Mouse (Mus musculus): ENCODE measurements at regions not wholly inside any gene's neighbourhood (a gene's known extent, or its start where the extent isn't known, plus 50 kb on each side); places are given as distances from the start of the nearest gene placed in this dataset.

DNA sequence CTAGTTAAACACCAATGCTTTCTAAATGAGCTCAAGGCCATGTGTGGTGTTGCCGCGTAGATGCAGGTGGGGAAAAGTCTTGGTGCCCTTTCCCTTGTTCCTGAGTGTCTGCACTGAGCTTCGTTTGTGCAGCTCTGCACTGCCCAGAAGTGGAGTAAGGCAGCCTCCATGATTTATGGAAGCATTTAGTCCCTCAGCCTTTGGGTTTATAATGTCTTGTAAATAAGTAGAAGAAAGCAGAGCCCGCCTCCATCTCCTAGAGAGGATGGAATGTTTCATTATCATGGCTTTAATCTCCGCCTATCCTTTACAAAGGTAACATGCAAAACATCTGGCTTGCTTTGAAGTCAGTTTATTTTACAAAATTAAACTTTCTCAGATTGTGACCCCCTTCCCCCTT, 105.5 kb upstream of the Ednra start:
- Histone ChIP-seq H3K4me1 (ENCODE audit: control insufficient read depth in 1 of 2, insufficient read depth in 2 of 2, low read length in 2 of 2) (no peaks in the 10 kb centered on the region), H3K27me3 (ENCODE audit: control insufficient read depth in 1 of 2, insufficient read depth in 2 of 2, low read length in 2 of 2) (no peaks in the 10 kb centered on the region), H3K79me2 (ENCODE audit: control insufficient read depth, insufficient read depth, low read length, poor library complexity) (no peaks in the 10 kb centered on the region), H3K4me3 (ENCODE audit: control insufficient read depth in 1 of 2, insufficient read depth in 1 of 2, low read depth in 2 of 2, low read length in 2 of 2) (no peak overlapping the region), H3K27ac (ENCODE audit: control insufficient read depth, low read depth, low read length) (no peak overlapping the region), H3K36me3 (ENCODE audit: control insufficient read depth in 1 of 2, insufficient read depth in 2 of 2, low read length in 2 of 2) (no peaks in the 10 kb centered on the region), H3K9me3 (replicated peaks; ENCODE audit: insufficient read depth, low read length) (no peaks in the 10 kb centered on the region), H3K9ac (ENCODE audit: control insufficient read depth, low read depth, low read length, poor library complexity, severe bottlenecking) (no peak overlapping the region)
- no peak for TF ChIP-seq MEF2A (IDR thresholded peaks at IDR 0.05; ENCODE audit: extremely low read depth, insufficient replicate concordance, low read depth, low read length, poor library complexity, severe bottlenecking)
- TF ChIP-seq POLR2A (IDR thresholded peaks at IDR 0.05; ENCODE audit: control insufficient read depth in 1 of 2, insufficient read depth in 1 of 2, low read depth in 1 of 2, low read length in 2 of 2, poor library complexity in 1 of 2): no peak
- TF ChIP-seq POLR2AphosphoS5 (IDR thresholded peaks at IDR 0.05; ENCODE audit: borderline replicate concordance, low read depth, low read length): no peak
- no peak for TF ChIP-seq SIN3A (IDR thresholded peaks at IDR 0.05; ENCODE audit: low read length)
- no peak for TF ChIP-seq USF1 (IDR thresholded peaks at IDR 0.05; ENCODE audit: low read depth, low read length)
- no peak for TF ChIP-seq NRF1 (IDR thresholded peaks at IDR 0.05; ENCODE audit: insufficient read depth, low read depth, low read length, poor library complexity, severe bottlenecking)
- TF ChIP-seq MAFK (IDR thresholded peaks at IDR 0.05; ENCODE audit: borderline replicate concordance, low read depth, low read length): no peak
- no peak for TF ChIP-seq NELFE (IDR thresholded peaks at IDR 0.05; ENCODE audit: low read depth, low read length)
- no peak for TF ChIP-seq HCFC1 (IDR thresholded peaks at IDR 0.05; ENCODE audit: low read depth, low read length)
- no peak for DNase-seq (ENCODE audit: low read depth, low spot score)

- Histone ChIP-seq H3K9ac (ENCODE audit: control insufficient read depth, low read depth, low read length, poor library complexity, severe bottlenecking) (no peak overlapping the region), H3K27me3 (ENCODE audit: control insufficient read depth in 1 of 2, insufficient read depth in 2 of 2, low read length in 2 of 2) (no peaks in the 10 kb centered on the region), H3K9me3 (replicated peaks; ENCODE audit: insufficient read depth, low read length) (no peaks in the 10 kb centered on the region), H3K27ac (ENCODE audit: control insufficient read depth, low read depth, low read length) (no peak overlapping the region), H3K79me2 (ENCODE audit: control insufficient read depth, insufficient read depth, low read length, poor library complexity) (no peaks in the 10 kb centered on the region), H3K4me3 (ENCODE audit: control insufficient read depth in 1 of 2, insufficient read depth in 1 of 2, low read depth in 2 of 2, low read length in 2 of 2) (no peak overlapping the region), H3K36me3 (ENCODE audit: control insufficient read depth in 1 of 2, insufficient read depth in 2 of 2, low read length in 2 of 2) (no peaks in the 10 kb centered on the region), H3K4me1 (ENCODE audit: control insufficient read depth in 1 of 2, insufficient read depth in 2 of 2, low read length in 2 of 2) (no peaks in the 10 kb centered on the region)
- no peak for TF ChIP-seq NELFE (IDR thresholded peaks at IDR 0.05; ENCODE audit: low read depth, low read length)
- TF ChIP-seq RCOR1 (IDR thresholded peaks at IDR 0.05; ENCODE audit: low read depth, low read length): no peak
- no peak for TF ChIP-seq CHD1 (IDR thresholded peaks at IDR 0.05; ENCODE audit: low read depth, low read length)
- no peak for TF ChIP-seq POLR2AphosphoS5 (IDR thresholded peaks at IDR 0.05; ENCODE audit: borderline replicate concordance, low read depth, low read length)
- TF ChIP-seq POLR2AphosphoS2 (IDR thresholded peaks at IDR 0.05; ENCODE audit: low read length): no peak
- TF ChIP-seq SMC3 (IDR thresholded peaks at IDR 0.05; ENCODE audit: low read depth, low read length): no peak
- no peak for TF ChIP-seq MAZ (IDR thresholded peaks at IDR 0.05; ENCODE audit: low read depth, low read length)
- TF ChIP-seq MEF2A (IDR thresholded peaks at IDR 0.05; ENCODE audit: extremely low read depth, insufficient replicate concordance, low read depth, low read length, poor library complexity, severe bottlenecking): no peak
- no peak for TF ChIP-seq CTCF (IDR thresholded peaks at IDR 0.05 in 2 of 3, conservative IDR thresholded peaks at IDR 0.05 in 1 of 3; ENCODE audit: control insufficient read depth in 1 of 3, insufficient read depth in 1 of 3, low read depth in 2 of 3, low read length in 3 of 3, poor library complexity in 1 of 3, severe bottlenecking in 1 of 3)
- no peak for TF ChIP-seq GABPA (IDR thresholded peaks at IDR 0.05; ENCODE audit: low read depth, low read length)
- TF ChIP-seq CHD2 (IDR thresholded peaks at IDR 0.05; ENCODE audit: low read length): no peak
- no peak for TF ChIP-seq ELF1 (IDR thresholded peaks at IDR 0.05; ENCODE audit: low read depth, low read length)
- no peak for TF ChIP-seq EP300 (IDR thresholded peaks at IDR 0.05; ENCODE audit: low read depth in 1 of 2, low read length in 2 of 2)
- no peak for DNase-seq (ENCODE audit: low read depth, low spot score)
These were observed 110.0 kb upstream of the Ednra start for GRCm38 (mm10) chr8:77834283-77834682.
